Mouse (Mus musculus): Measurements from ENCODE around the gene Olfr133. TPM values are rescaled to one million over a fixed set of nuclear protein-coding genes. Genes with fewer than 3 reads are reported as not detected.
"Not testable (repeated sequence)": the region's sequence is repeated elsewhere in the genome, so short reads cannot be mapped to it uniquely, and the experiment has no call there.

Olfr133 gene
- not detected in 2 replicates for polyA plus RNA-seq (2016; fragmentation: Nextera tagmentation; extraction: Ambion mirVana)

GRCm38 (mm10) chr17:38144981-38145380 is at the start of gene Olfr133:
Gene Olfr133, plus strand, starts transcription at chr17:38145281.
- Histone ChIP-seq H3K9me3 (no peaks in the 10 kb centered on the region), H3K4me3 (no peak within 1 kb of the TSS), H3K9ac (replicated peaks) (no peak within 1 kb of the TSS), H3K36me3 (no peaks in the 10 kb centered on the region), H3K4me1 (no peaks in the 10 kb centered on the region), H3K27ac (replicated peaks) (no peak within 1 kb of the TSS), H3K27me3 (no peaks in the 10 kb centered on the region), H3K4me2 (replicated peaks) (no peak within 1 kb of the TSS)
- WGBS, result 64% methylated on average over 2 of the region's 2 CpGs
- no peak for ATAC-seq (ENCODE audit: low FRiP score, low read depth)

GRCm38 (mm10) chr17:38124199-38124598 is 20.9 kb upstream of the Olfr133 start:
- not testable (repeated sequence) for H3K9me3 ChIP-seq; H3K27me3 ChIP-seq; H3K4me1 ChIP-seq; H3K9ac ChIP-seq (replicated peaks); H3K4me3 ChIP-seq; ATAC-seq (ENCODE audit: low FRiP score, low read depth); H3K36me3 ChIP-seq; H3K27ac ChIP-seq (replicated peaks); H3K4me2 ChIP-seq (replicated peaks)
- 86% methylated on average over 1 of the region's 1 CpGs for WGBS

- H3K9me3 ChIP-seq; H3K27ac ChIP-seq (replicated peaks); H3K4me2 ChIP-seq (replicated peaks); H3K36me3 ChIP-seq; H3K9ac ChIP-seq (replicated peaks); H3K4me1 ChIP-seq; H3K4me3 ChIP-seq; ATAC-seq (ENCODE audit: low FRiP score, low read depth); H3K27me3 ChIP-seq: not testable (repeated sequence)
- 55% methylated on average over 3 of the region's 3 CpGs for WGBS
Measured at GRCm38 (mm10) chr17:38125371-38125770, 19.7 kb upstream of the Olfr133 start.

GRCm38 (mm10) chr17:38134426-38134825 is 10.7 kb upstream of the Olfr133 start, which contains the start of gene Olfr132:
Gene Olfr132, minus strand, starts transcription at chr17:38134526.
- Histone ChIP-seq H3K4me3 (no peak within 1 kb of the TSS), H3K27ac (replicated peaks) (no peak within 1 kb of the TSS), H3K4me2 (replicated peaks) (no peak within 1 kb of the TSS), H3K9me3 (no peaks in the 10 kb centered on the region), H3K4me1 (no peaks in the 10 kb centered on the region), H3K36me3 (no peaks in the 10 kb centered on the region), H3K9ac (replicated peaks) (no peak within 1 kb of the TSS), H3K27me3 (no peaks in the 10 kb centered on the region)
- no peak for ATAC-seq (ENCODE audit: low FRiP score, low read depth)
- WGBS, result 73% methylated on average over 1 of the region's 1 CpGs

DNA sequence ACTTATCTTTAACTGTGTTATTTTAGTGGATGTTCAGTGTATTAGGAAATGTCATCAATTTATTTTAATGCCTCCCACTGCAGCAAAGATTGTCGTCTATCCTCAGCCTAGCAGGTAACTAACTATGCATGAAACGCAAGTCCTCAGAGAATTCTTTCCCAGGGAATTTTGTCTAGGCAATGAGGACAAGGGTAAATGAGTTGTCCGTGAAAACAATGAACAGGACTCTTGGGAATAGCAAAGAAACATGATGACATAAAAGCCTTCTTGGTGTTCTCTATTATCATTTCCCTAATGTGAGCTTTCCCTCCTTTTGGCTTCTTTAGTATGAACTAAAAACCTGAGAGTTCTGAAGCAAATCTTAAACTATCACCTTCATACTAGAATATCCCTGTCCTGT is 26.0 kb downstream of the Olfr133 start, which contains the start of gene Olfr134:
Olfr134 (plus strand) TSS at position 301 of the 400 bp plus-strand sequence.
- H3K27me3 ChIP-seq, result no peaks in the 10 kb centered on the region
- 73% methylated on average over 3 of the region's 3 CpGs for WGBS
- no peaks in the 10 kb centered on the region for H3K9me3 ChIP-seq
- no peak for ATAC-seq (ENCODE audit: low FRiP score, low read depth)
- H3K9ac ChIP-seq (replicated peaks), result no peak within 1 kb of the TSS
- H3K4me3 ChIP-seq, result no peak within 1 kb of the TSS
- no peaks in the 10 kb centered on the region for H3K4me1 ChIP-seq
- no peak within 1 kb of the TSS for H3K27ac ChIP-seq (replicated peaks)
- no peaks in the 10 kb centered on the region for H3K36me3 ChIP-seq
- no peak within 1 kb of the TSS for H3K4me2 ChIP-seq (replicated peaks)

Other genes starting within 250 kb of the Olfr133 start
- not detected in 2 replicates for gene Olfr127, start 244.8 kb upstream of the Olfr133 start, polyA plus RNA-seq (2016; fragmentation: Nextera tagmentation; extraction: Ambion mirVana)
- not detected in 2 replicates for gene Olfr128, start 224.7 kb upstream of the Olfr133 start, polyA plus RNA-seq (2016; fragmentation: Nextera tagmentation; extraction: Ambion mirVana)
- not detected in 2 replicates for gene Olfr761, start 192.2 kb upstream of the Olfr133 start, polyA plus RNA-seq (2016; fragmentation: Nextera tagmentation; extraction: Ambion mirVana)
- not detected in 2 replicates for gene Olfr129, start 85.2 kb upstream of the Olfr133 start, polyA plus RNA-seq (2016; fragmentation: Nextera tagmentation; extraction: Ambion mirVana)
- gene Olfr130, start 81.4 kb upstream of the Olfr133 start, polyA plus RNA-seq (2016; fragmentation: Nextera tagmentation; extraction: Ambion mirVana), result not detected in 2 replicates
- gene Olfr131, start 56.6 kb upstream of the Olfr133 start, polyA plus RNA-seq (2016; fragmentation: Nextera tagmentation; extraction: Ambion mirVana), result not detected in 2 replicates
- gene Olfr132, start 10.8 kb upstream of the Olfr133 start, polyA plus RNA-seq (2016; fragmentation: Nextera tagmentation; extraction: Ambion mirVana), result not detected in 2 replicates
- gene Olfr134, start 26.1 kb downstream of the Olfr133 start, polyA plus RNA-seq (2016; fragmentation: Nextera tagmentation; extraction: Ambion mirVana), result not detected in 2 replicates
- gene Olfr135, start 59.1 kb downstream of the Olfr133 start, polyA plus RNA-seq (2016; fragmentation: Nextera tagmentation; extraction: Ambion mirVana), result not detected in 2 replicates
- gene Olfr138, start 115.8 kb downstream of the Olfr133 start, polyA plus RNA-seq (2016; fragmentation: Nextera tagmentation; extraction: Ambion mirVana), result not detected in 2 replicates
- not detected in 2 replicates for gene Olfr137, start 162.3 kb downstream of the Olfr133 start, polyA plus RNA-seq (2016; fragmentation: Nextera tagmentation; extraction: Ambion mirVana)
- not detected in 2 replicates for gene Olfr136, start 184.6 kb downstream of the Olfr133 start, polyA plus RNA-seq (2016; fragmentation: Nextera tagmentation; extraction: Ambion mirVana)